Mouse (Mus musculus): ENCODE results near the gene 9430015G10Rik.

Gene 9430015G10Rik

GRCm38 (mm10) chr4:156109570-156110331, at the start of gene 9430015G10Rik:
TSS of gene 9430015G10Rik (plus strand) at chr4:156109982.
- DNase-seq (ENCODE audit: low spot score in 2 of 2): peak; percentile 97 to 98

- DNase-seq (ENCODE audit: low spot score in 2 of 2): no peak
These were observed 45.8 kb upstream of the 9430015G10Rik start for GRCm38 (mm10) chr4:156063861-156064509.

GRCm38 (mm10) chr4:156064510-156064897, 45.3 kb upstream of the 9430015G10Rik start:
- no peak for DNase-seq (ENCODE audit: low spot score in 2 of 2)

- no peak for DNase-seq (ENCODE audit: low spot score in 2 of 2)
These were observed 44.5 kb upstream of the 9430015G10Rik start for GRCm38 (mm10) chr4:156065156-156065894.

GRCm38 (mm10) chr4:156067256-156067949, 42.4 kb upstream of the 9430015G10Rik start:
- no peak for DNase-seq (ENCODE audit: low spot score in 2 of 2)

GRCm38 (mm10) chr4:156069701-156070100, 40.1 kb upstream of the 9430015G10Rik start:
- no peak for DNase-seq (ENCODE audit: low spot score in 2 of 2)

GRCm38 (mm10) chr4:156070276-156070675, 39.5 kb upstream of the 9430015G10Rik start:
- no peak for DNase-seq (ENCODE audit: low spot score in 2 of 2)

GRCm38 (mm10) chr4:156070716-156071115, 39.1 kb upstream of the 9430015G10Rik start:
- no peak for DNase-seq (ENCODE audit: low spot score in 2 of 2)

GRCm38 (mm10) chr4:156076911-156077382, 32.8 kb upstream of the 9430015G10Rik start:
- DNase-seq (ENCODE audit: low spot score in 2 of 2): no peak

GRCm38 (mm10) chr4:156077499-156078301, 32.1 kb upstream of the 9430015G10Rik start:
- DNase-seq (ENCODE audit: low spot score in 2 of 2): no peak

- DNase-seq (ENCODE audit: low spot score in 2 of 2): no peak
These were observed 27.1 kb upstream of the 9430015G10Rik start for GRCm38 (mm10) chr4:156082621-156083234.

- DNase-seq (ENCODE audit: low spot score in 2 of 2): no peak
These were observed 26.4 kb upstream of the 9430015G10Rik start for GRCm38 (mm10) chr4:156083348-156083747.

GRCm38 (mm10) chr4:156084096-156084879, 25.5 kb upstream of the 9430015G10Rik start:
- DNase-seq (ENCODE audit: low spot score in 2 of 2): no peak

GRCm38 (mm10) chr4:156085256-156085655, 24.5 kb upstream of the 9430015G10Rik start:
- no peak for DNase-seq (ENCODE audit: low spot score in 2 of 2)

- no peak for DNase-seq (ENCODE audit: low spot score in 2 of 2)
These were observed 22.2 kb upstream of the 9430015G10Rik start for GRCm38 (mm10) chr4:156087398-156088087.

GRCm38 (mm10) chr4:156091236-156091635, 18.5 kb upstream of the 9430015G10Rik start:
- DNase-seq (ENCODE audit: low spot score in 2 of 2): no peak

- DNase-seq (ENCODE audit: low spot score in 2 of 2): no peak
These were observed 17.0 kb upstream of the 9430015G10Rik start for GRCm38 (mm10) chr4:156092765-156093164.

GRCm38 (mm10) chr4:156093758-156094157, 16.0 kb upstream of the 9430015G10Rik start:
- no peak for DNase-seq (ENCODE audit: low spot score in 2 of 2)

- DNase-seq (ENCODE audit: low spot score in 2 of 2): no peak
These were observed 13.6 kb upstream of the 9430015G10Rik start for GRCm38 (mm10) chr4:156096191-156096590.
